Mouse (Mus musculus) kidney, embryonic 14.5 days (tissue): ENCODE measurements around the gene Tchh. TPM values are rescaled to one million over a fixed set of nuclear protein-coding genes. Genes with fewer than 3 reads are reported as not detected.
A peak's percentile ranks its signal among the peaks of the same experiment; 100 is the strongest.
"Not testable (repeated sequence)": the region's sequence is repeated elsewhere in the genome, so short reads cannot be mapped to it uniquely, and the experiment has no call there.

ENCODE experiments used
- ATAC-seq: fragments of 200-750 bp; cut with Nextera tagmentation; 2 replicates; pipeline ENCODE4 v1.8.0; 2017; ENCODE audit warnings: moderate number of reproducible peaks, mild to moderate bottlenecking, moderate TSS enrichment, moderate library complexity; ENCODE audit not compliant: low FRiP score, low TSS enrichment
- H3K27ac ChIP-seq: fragments of 300-500 bp; sonication (generic); 2 replicates; pipeline ENCODE4 v1.5.1; 2014; ENCODE audit warnings: low read depth, mild to moderate bottlenecking, low read length, moderate library complexity, mixed read lengths
- H3K27me3 ChIP-seq: fragments of 300-500 bp; sonication (generic); 2 replicates; pipeline ENCODE4 v1.6.1; 2014; ENCODE audit warnings: mild to moderate bottlenecking, low read length; ENCODE audit not compliant: control insufficient read depth, insufficient read depth
- H3K36me3 ChIP-seq: fragments of 300-500 bp; sonication (generic); 2 replicates; pipeline ENCODE4 v1.6.1; 2014; ENCODE audit warnings: low read length, mixed read lengths; ENCODE audit not compliant: control insufficient read depth, insufficient read depth
- H3K4me1 ChIP-seq: fragments of 300-500 bp; sonication (generic); 2 replicates; pipeline ENCODE4 v1.6.1; 2014; ENCODE audit warnings: low read length, mixed read lengths; ENCODE audit not compliant: control insufficient read depth, insufficient read depth
- H3K4me2 ChIP-seq: fragments of 300-500 bp; sonication (generic); replicated peaks from 2 replicates; pipeline ENCODE4 v1.6.1; 2014; ENCODE audit warnings: low read depth, mild to moderate bottlenecking, low read length
- H3K4me3 ChIP-seq: fragments of 300-500 bp; sonication (generic); 2 replicates; pipeline ENCODE4 v1.5.1; 2014; ENCODE audit warnings: mild to moderate bottlenecking, low read length
- H3K9ac ChIP-seq: fragments of 300-500 bp; sonication (generic); 2 replicates; pipeline ENCODE4 v1.6.1; 2014; ENCODE audit warnings: low read depth, mild to moderate bottlenecking, low read length, moderate library complexity
- H3K9me3 ChIP-seq: fragments of 300-500 bp; sonication (generic); 2 replicates; pipeline ENCODE4 v1.6.1; 2016; ENCODE audit warnings: low read length; ENCODE audit not compliant: control insufficient read depth
- WGBS: fragments of 180-500 bp; shearing (Covaris S2); extraction: QIAGEN DNeasy Blood & Tissue Kit; methylation state at CpG from one replicate; pipeline ENCODE4 v1.1.7; 2014; 5-methylcytosine and 5-hydroxymethylcytosine counted together
- polyA plus RNA-seq: library from polyadenylated mRNA; unstranded; fragments of >200 nt; fragmentation: Nextera tagmentation; extraction: Ambion mirVana; gene quantifications from 2 replicates; pipeline ENCODE4 v1.2.1, GENCODE M21; 2014

The Tchh gene
- polyA plus RNA-seq, 1 experiment from 2014 or later = 3.0 TPM

DNA sequence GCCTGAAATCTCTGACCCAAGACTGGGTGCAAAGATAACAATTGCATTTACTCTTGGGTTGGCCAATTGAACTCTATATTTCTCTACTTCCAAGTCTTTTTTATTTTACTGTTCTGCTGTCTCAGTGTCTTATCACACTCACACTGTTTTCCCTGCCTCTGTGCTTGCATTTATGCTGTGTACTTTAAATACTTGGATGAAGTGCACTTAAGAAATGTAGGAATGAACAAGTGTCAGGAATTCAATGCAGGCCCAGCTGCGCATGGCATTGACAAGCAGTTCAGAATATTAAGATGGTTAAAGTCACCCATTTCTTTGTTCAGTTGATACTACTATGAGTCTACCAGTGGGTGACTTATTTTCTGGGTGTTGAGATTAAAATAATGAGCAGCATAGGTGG, 37.9 kb downstream of the Tchh start:
- Histone ChIP-seq H3K4me1 (no peaks in the 10 kb centered on the region), H3K27ac (no peak overlapping the region), H3K9ac (no peak overlapping the region), H3K9me3 (no peaks in the 10 kb centered on the region), H3K4me3 (no peak overlapping the region), H3K27me3 (no peaks in the 10 kb centered on the region), H3K4me2 (no peak overlapping the region), H3K36me3 (no peaks in the 10 kb centered on the region)
- 88% methylated on average over 1 of the region's 1 CpGs for WGBS
- ATAC-seq = no peak

DNA sequence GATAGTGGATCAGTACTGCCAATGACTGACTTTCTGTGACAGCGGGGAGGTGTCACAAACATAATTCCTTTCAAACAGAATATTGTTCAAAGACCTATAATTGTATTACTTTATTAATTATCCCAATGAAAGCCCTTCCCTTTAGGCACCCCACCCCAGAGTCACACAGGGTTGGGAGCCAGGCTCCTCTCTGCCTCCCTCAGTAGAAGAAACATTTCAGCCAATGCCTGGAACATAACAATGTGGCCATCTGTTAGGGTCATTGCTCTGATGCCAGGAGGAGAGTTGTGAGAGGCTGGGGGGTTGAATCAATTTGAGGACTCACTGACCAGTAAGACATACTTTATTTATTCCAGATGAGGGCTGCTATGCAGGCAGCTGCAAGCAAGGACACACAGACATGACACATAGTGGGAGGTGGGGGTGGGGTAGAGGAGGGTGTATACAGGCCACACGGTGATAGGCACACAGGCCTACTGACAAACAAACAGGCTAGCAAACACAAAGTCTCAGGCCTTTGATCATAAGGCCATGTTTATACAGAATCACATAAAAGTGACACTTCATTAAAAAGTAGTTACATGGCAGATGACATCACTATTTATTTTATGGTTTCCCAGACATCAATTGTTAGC, 40.0 kb downstream of the Tchh start:
- H3K27me3 ChIP-seq = no peaks in the 10 kb centered on the region
- H3K9ac ChIP-seq = no peak overlapping the region
- no peak overlapping the region for H3K4me2 ChIP-seq
- no peaks in the 10 kb centered on the region for H3K9me3 ChIP-seq
- no peak for ATAC-seq
- H3K4me1 ChIP-seq = no peaks in the 10 kb centered on the region
- H3K36me3 ChIP-seq = no peaks in the 10 kb centered on the region
- WGBS = 65% methylated on average over 2 of the region's 2 CpGs
- no peak overlapping the region for H3K4me3 ChIP-seq
- H3K27ac ChIP-seq = no peak overlapping the region

DNA sequence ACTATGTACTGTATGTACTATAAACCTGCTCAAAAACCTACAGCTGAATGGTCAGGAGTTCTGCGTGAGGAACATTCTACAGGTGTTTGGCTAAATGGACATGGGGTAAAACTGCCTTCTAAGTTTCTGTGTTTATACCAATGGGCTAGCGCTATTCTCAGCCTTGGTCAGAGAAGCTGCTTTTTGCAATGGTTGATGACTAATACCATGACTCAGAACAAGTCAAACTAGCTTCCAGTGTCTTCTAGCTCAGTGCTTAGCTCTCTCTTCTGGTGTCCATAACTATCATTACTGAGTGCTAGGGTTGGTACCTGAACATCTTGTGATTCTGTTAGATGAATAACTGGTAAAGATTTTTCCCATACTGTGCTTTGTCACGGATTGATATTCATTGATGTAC, 43.5 kb downstream of the Tchh start:
- Histone ChIP-seq H3K9me3 (no peaks in the 10 kb centered on the region), H3K4me1 (no peaks in the 10 kb centered on the region), H3K4me2 (no peak overlapping the region), H3K4me3 (no peak overlapping the region), H3K27ac (no peak overlapping the region), H3K9ac (no peak overlapping the region), H3K27me3 (no peaks in the 10 kb centered on the region), H3K36me3 (no peaks in the 10 kb centered on the region)
- no peak for ATAC-seq
- WGBS = 84% methylated on average over 3 of the region's 3 CpGs

DNA sequence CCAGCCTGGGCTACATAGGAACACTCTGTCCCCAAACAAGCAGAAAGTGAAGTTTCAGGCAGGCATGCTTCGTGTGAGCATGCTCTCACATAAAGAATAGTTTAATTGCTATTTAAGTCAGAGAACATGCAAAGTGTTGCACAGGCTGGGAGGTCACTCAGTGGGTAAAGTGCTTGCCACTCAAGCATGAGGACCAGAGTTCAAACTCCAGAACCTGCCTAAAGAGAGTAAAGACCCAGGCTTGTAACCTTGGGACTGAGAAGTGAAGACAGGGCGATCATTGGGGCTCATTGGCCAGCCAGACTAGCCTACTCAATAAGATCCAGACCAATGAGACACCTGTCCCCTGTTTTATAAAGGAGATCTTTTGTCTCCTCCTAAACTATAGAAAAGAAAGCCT, 46.4 kb downstream of the Tchh start:
- H3K4me3 ChIP-seq = no peak overlapping the region
- no peak overlapping the region for H3K9ac ChIP-seq
- no peak overlapping the region for H3K27ac ChIP-seq
- WGBS = 83% methylated on average over 2 of the region's 2 CpGs
- no peaks in the 10 kb centered on the region for H3K9me3 ChIP-seq
- ATAC-seq = no peak
- H3K36me3 ChIP-seq = no peaks in the 10 kb centered on the region
- no peaks in the 10 kb centered on the region for H3K4me1 ChIP-seq
- H3K27me3 ChIP-seq = no peaks in the 10 kb centered on the region
- H3K4me2 ChIP-seq = no peak overlapping the region

DNA sequence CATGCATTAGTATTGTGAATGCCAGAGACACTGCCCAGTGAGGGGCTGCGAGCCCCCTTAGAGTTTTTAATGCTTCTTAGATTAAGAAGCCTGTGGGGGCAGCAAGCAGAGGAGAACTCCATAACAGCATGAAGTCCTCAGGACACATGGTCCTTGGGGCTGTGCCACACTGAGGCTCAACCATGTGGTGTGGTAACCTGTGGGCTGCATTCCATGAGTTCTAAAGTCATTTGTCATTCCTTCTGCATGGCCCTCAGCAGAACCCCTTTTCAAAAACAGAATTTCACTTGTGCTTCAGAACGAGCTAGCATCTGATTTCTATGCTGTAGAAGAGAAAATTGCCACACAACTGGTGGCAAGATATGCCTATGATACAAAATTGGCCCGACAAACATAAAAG, 50.0 kb downstream of the Tchh start:
- Histone ChIP-seq H3K4me2 (no peak overlapping the region), H3K4me3 (no peak overlapping the region), H3K9ac (no peak overlapping the region), H3K27ac (no peak overlapping the region), H3K9me3 (no peaks in the 10 kb centered on the region), H3K36me3 (no peaks in the 10 kb centered on the region), H3K27me3 (no peaks in the 10 kb centered on the region), H3K4me1 (no peaks in the 10 kb centered on the region)
- WGBS = 78% methylated on average over 3 of the region's 3 CpGs
- no peak for ATAC-seq

DNA sequence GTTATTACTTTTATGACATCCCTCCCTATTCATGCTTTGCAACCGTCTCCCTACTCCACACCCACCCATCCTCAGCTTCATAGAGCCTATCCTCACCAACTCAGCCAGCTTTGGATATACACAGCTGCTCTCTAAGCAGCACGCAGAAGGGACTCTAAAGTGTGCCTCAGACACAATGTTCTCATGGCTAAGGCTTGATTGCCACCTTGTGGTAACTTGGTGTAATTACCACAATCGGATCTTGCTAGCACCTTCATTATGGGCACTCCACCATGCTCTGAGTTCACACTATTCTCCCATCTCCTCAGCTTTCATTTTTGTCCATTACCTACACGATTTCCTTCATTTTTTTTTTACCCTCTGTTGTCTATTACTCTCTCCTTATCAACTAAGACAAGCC, 51.9 kb downstream of the Tchh start:
- no peak overlapping the region for H3K4me3 ChIP-seq
- H3K27ac ChIP-seq = no peak overlapping the region
- ATAC-seq = peak; percentile 89
- no peaks in the 10 kb centered on the region for H3K27me3 ChIP-seq
- no peaks in the 10 kb centered on the region for H3K9me3 ChIP-seq
- H3K4me2 ChIP-seq = no peak overlapping the region
- no peaks in the 10 kb centered on the region for H3K4me1 ChIP-seq
- no peak overlapping the region for H3K9ac ChIP-seq
- no peaks in the 10 kb centered on the region for H3K36me3 ChIP-seq
- 2% methylated on average over 4 of the region's 4 CpGs for WGBS

DNA sequence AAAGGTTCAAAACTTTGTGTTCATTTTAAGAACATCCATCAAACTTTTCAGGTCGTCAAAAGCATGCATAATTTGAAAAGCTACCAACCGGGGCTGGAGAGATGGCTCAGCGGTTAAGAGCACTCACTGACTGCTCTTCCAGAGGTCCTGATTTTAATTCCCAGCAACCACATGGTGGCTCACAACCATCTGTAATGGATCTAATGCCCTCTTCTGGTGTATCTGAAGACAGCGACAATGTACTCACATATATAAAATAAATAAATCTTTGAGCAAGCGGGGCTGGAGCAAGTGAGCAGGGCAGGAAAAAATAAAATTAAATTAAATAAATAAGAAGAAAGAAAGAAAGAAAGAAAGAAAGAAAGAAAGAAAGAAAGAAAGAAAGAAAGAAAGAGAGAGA, 52.6 kb downstream of the Tchh start:
- 31% methylated on average over 5 of the region's 5 CpGs for WGBS
- not testable (repeated sequence) for H3K27ac ChIP-seq, H3K9ac ChIP-seq, H3K4me3 ChIP-seq, H3K4me2 ChIP-seq, H3K36me3 ChIP-seq, H3K27me3 ChIP-seq, ATAC-seq, H3K9me3 ChIP-seq, H3K4me1 ChIP-seq

DNA sequence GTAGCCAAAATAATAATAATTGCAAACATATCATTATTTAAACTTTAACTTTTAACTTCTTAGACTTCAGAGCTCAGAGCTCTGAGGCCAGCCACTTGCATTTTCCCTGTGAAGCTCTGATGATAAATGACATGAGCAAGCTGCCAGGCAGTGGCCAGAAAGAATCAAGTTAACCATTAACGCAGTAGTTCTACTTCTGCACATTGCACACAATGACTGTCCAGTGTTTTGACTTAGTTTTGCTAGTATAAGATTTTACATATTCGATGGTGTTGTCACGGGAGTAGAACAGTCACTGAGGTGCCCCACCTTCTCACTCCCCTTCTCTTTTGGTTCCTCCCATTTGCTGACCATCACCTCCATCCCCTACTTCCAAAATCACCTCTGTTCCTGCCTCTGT, 55.0 kb downstream of the Tchh start:
- Histone ChIP-seq H3K27ac (no peak overlapping the region), H3K4me1 (no peaks in the 10 kb centered on the region), H3K36me3 (no peaks in the 10 kb centered on the region), H3K27me3 (no peaks in the 10 kb centered on the region), H3K9me3 (no peaks in the 10 kb centered on the region), H3K4me3 (no peak overlapping the region), H3K4me2 (no peak overlapping the region), H3K9ac (no peak overlapping the region)
- no peak for ATAC-seq
- WGBS = 51% methylated on average over 3 of the region's 3 CpGs
